Mouse (Mus musculus): ENCODE measurements around the gene Rad17. TPM values are rescaled to one million over a fixed set of nuclear protein-coding genes. Genes with fewer than 3 reads are reported as not detected.

The Rad17 gene
- polyA plus RNA-seq, 1 experiment from 2014 or later = 38.8 TPM

DNA sequence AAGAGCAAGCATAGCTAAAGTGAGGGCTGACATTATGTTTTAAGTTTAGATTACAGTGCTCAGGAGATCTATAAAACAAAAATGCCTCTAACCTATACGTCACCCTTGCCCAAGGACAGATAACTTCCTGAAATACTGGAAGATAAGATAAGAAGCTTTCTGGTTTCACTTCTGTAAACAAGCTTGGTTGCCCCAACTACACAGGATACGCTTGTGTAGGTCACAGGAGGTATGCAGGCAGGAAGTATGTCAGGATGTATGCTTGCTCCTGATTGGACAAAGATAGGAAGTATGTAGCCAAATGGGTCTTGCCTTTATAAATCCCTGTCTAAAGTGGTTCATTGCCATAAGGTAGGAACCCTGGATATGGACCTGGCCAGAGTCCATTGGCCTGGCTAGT is 74.9 kb downstream of the Rad17 start:
- H3K27ac ChIP-seq (replicated peaks; ENCODE audit: low read depth, low read length) = no peak overlapping the region
- no peaks in the 10 kb centered on the region for H3K4me1 ChIP-seq (ENCODE audit: control insufficient read depth, insufficient read depth, low read length)
- H3K36me3 ChIP-seq (replicated peaks; ENCODE audit: control insufficient read depth, insufficient read depth, low read depth, low read length) = no peaks in the 10 kb centered on the region
- H3K4me2 ChIP-seq (ENCODE audit: low read depth, low read length) = no peak overlapping the region
- WGBS = 72% methylated on average over 2 of the region's 2 CpGs
- no peaks in the 10 kb centered on the region for H3K27me3 ChIP-seq (ENCODE audit: control insufficient read depth, insufficient read depth, low read length)
- no peaks in the 10 kb centered on the region for H3K9me3 ChIP-seq (replicated peaks; ENCODE audit: control insufficient read depth, low read length)
- ATAC-seq (replicated peaks; ENCODE audit: insufficient number of reproducible peaks, low FRiP score, low TSS enrichment, low read depth) = no peak
- H3K4me3 ChIP-seq (ENCODE audit: low read depth, low read length) = no peak overlapping the region
- DNase-seq (ENCODE audit: low spot score) = no peak
- H3K9ac ChIP-seq (replicated peaks; ENCODE audit: low read length) = no peak overlapping the region

DNA sequence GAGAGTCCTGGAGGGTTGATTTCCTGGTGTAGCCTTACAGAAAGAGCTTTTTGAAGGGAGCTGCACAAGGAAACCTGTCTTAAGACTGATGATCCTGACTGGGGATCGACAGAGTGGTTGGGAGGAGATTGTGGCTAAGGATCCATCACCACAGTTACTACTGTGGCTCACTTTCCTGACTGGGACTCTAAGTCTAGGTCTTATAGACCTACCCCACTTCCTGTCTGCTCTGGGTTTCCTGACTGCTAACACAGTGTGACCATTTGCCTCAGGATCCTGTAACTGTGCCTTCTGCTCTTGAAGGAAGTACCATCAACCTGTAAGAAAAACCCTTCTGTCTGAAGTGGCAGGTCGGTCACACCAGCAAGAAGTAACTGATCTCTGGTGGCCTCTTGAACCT is 80.1 kb downstream of the Rad17 start:
- ATAC-seq (replicated peaks; ENCODE audit: insufficient number of reproducible peaks, low FRiP score, low TSS enrichment, low read depth) (no peak), DNase-seq (ENCODE audit: low spot score) (no peak)
- Histone ChIP-seq H3K4me1 (ENCODE audit: control insufficient read depth, insufficient read depth, low read length) (no peaks in the 10 kb centered on the region), H3K4me3 (ENCODE audit: low read depth, low read length) (no peak overlapping the region), H3K36me3 (replicated peaks; ENCODE audit: control insufficient read depth, insufficient read depth, low read depth, low read length) (no peaks in the 10 kb centered on the region), H3K27ac (replicated peaks; ENCODE audit: low read depth, low read length) (no peak overlapping the region), H3K9ac (replicated peaks; ENCODE audit: low read length) (no peak overlapping the region), H3K27me3 (ENCODE audit: control insufficient read depth, insufficient read depth, low read length) (no peaks in the 10 kb centered on the region), H3K9me3 (replicated peaks; ENCODE audit: control insufficient read depth, low read length) (no peaks in the 10 kb centered on the region), H3K4me2 (ENCODE audit: low read depth, low read length) (no peak overlapping the region)
- 63% methylated on average over 2 of the region's 2 CpGs for WGBS

- 100% methylated on average over 1 of the region's 1 CpGs for WGBS
- no peaks in the 10 kb centered on the region for H3K36me3 ChIP-seq (replicated peaks; ENCODE audit: control insufficient read depth, insufficient read depth, low read depth, low read length)
- no peak overlapping the region for H3K9ac ChIP-seq (replicated peaks; ENCODE audit: low read length)
- H3K27ac ChIP-seq (replicated peaks; ENCODE audit: low read depth, low read length) = no peak overlapping the region
- no peak overlapping the region for H3K4me2 ChIP-seq (ENCODE audit: low read depth, low read length)
- no peak overlapping the region for H3K4me3 ChIP-seq (ENCODE audit: low read depth, low read length)
- H3K27me3 ChIP-seq (ENCODE audit: control insufficient read depth, insufficient read depth, low read length) = no peaks in the 10 kb centered on the region
- ATAC-seq (replicated peaks; ENCODE audit: insufficient number of reproducible peaks, low FRiP score, low TSS enrichment, low read depth) (no peak), DNase-seq (ENCODE audit: low spot score) (no peak)
- H3K4me1 ChIP-seq (ENCODE audit: control insufficient read depth, insufficient read depth, low read length) = no peaks in the 10 kb centered on the region
- no peaks in the 10 kb centered on the region for H3K9me3 ChIP-seq (replicated peaks; ENCODE audit: control insufficient read depth, low read length)
Measured at GRCm38 (mm10) chr13:100568359-100568758, 82.5 kb downstream of the Rad17 start.

Other genes with a start within 250 kb of the Rad17 start
- gene Naip1, start 198.2 kb downstream of the Rad17 start, polyA plus RNA-seq (2014; fragmentation: Nextera tagmentation; extraction: Ambion mirVana) = not detected in 2 replicates
- gene Gtf2h2, start 158.5 kb downstream of the Rad17 start, polyA plus RNA-seq (2014; fragmentation: Nextera tagmentation; extraction: Ambion mirVana) = 82.1 and 91.5 TPM in 2 replicates
- gene Ocln, start 98.3 kb downstream of the Rad17 start, polyA plus RNA-seq (2014; fragmentation: Nextera tagmentation; extraction: Ambion mirVana) = 6.7 and 7.5 TPM in 2 replicates
- 5.6 TPM in 2 replicates for gene Marveld2, start 34.1 kb downstream of the Rad17 start, polyA plus RNA-seq (2014; fragmentation: Nextera tagmentation; extraction: Ambion mirVana)
- gene Ak6, start 72 bp downstream of the Rad17 start, polyA plus RNA-seq (2014; fragmentation: Nextera tagmentation; extraction: Ambion mirVana) = 357 and 362 TPM in 2 replicates
- 20.2 and 25.7 TPM in 2 replicates for gene Taf9, start 528 bp upstream of the Rad17 start, polyA plus RNA-seq (2014; fragmentation: Nextera tagmentation; extraction: Ambion mirVana)
- 4.0 and 4.1 TPM in 2 replicates for gene Ccdc125, start 18.7 kb upstream of the Rad17 start, polyA plus RNA-seq (2014; fragmentation: Nextera tagmentation; extraction: Ambion mirVana)
- 91.1 and 91.3 TPM in 2 replicates for gene Cdk7, start 79.9 kb upstream of the Rad17 start, polyA plus RNA-seq (2014; fragmentation: Nextera tagmentation; extraction: Ambion mirVana)
- 123 and 129 TPM in 2 replicates for gene Mrps36, start 93.6 kb upstream of the Rad17 start, polyA plus RNA-seq (2014; fragmentation: Nextera tagmentation; extraction: Ambion mirVana)
- 72.1 and 74.2 TPM in 2 replicates for gene Cenph, start 124.8 kb upstream of the Rad17 start, polyA plus RNA-seq (2014; fragmentation: Nextera tagmentation; extraction: Ambion mirVana)
- gene Ccnb1, start 135.5 kb upstream of the Rad17 start, polyA plus RNA-seq (2014; fragmentation: Nextera tagmentation; extraction: Ambion mirVana) = 388 and 419 TPM in 2 replicates
- gene Slc30a5, start 182.4 kb upstream of the Rad17 start, polyA plus RNA-seq (2014; fragmentation: Nextera tagmentation; extraction: Ambion mirVana) = 53.7 and 62.0 TPM in 2 replicates